Mouse (Mus musculus) cerebellum, adult 18-20 months (tissue): Measurements from ENCODE around the gene Ptprn2.

ENCODE experiments used
- DNase-seq, 2 experiments: peaks; one replicate each; pipeline ENCODE4 v3.0.0; 2021

The Ptprn2 gene

GRCm38 (mm10) chr12:117175072-117175681 is 689.7 kb downstream of the Ptprn2 start:
- DNase-seq: no peak

GRCm38 (mm10) chr12:117176259-117176823 is 690.8 kb downstream of the Ptprn2 start:
- no peak for DNase-seq

GRCm38 (mm10) chr12:117187167-117187566 is 701.6 kb downstream of the Ptprn2 start:
- DNase-seq: no peak

DNA sequence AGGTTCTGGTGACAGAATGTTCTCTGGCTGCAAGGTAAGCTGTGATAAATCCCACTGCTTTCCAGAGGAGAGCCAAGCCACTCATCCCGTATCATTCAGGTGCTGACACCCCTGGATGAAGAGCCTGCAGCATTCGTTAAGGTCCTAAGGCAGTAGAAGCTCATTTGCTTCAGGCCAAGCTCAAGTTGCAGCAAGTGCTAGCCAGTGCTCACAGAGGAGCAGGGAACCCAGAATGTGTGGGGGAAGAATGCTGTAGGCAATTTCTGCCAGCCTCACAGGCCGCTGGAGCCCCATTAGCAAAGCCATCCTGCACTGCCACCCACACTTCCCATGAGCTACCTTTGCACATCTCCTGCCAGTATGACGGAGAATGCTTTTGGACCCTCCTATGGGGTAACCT is 706.5 kb downstream of the Ptprn2 start:
- DNase-seq: no peak

- DNase-seq: no peak
Measured at GRCm38 (mm10) chr12:117196721-117197425, 711.4 kb downstream of the Ptprn2 start.

DNA sequence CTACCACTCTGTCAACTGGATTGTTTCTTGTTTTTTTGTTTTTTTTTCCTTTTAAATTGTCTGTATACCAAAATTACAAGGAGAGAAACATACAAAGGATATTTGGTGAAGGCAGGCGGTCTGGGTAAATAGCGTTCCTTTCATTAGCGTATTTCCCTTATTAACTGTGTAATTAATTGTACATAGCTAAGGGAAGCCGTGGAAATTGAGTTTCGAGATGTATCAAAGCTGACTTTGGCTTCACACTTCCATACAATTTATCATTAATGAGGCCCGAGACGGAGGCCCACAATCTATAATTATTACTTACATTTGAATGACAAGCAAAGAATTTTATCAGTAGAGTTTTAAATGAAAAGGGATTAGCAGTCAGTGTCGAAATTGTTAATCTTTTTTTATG is 712.6 kb downstream of the Ptprn2 start:
- no peak for DNase-seq

DNA sequence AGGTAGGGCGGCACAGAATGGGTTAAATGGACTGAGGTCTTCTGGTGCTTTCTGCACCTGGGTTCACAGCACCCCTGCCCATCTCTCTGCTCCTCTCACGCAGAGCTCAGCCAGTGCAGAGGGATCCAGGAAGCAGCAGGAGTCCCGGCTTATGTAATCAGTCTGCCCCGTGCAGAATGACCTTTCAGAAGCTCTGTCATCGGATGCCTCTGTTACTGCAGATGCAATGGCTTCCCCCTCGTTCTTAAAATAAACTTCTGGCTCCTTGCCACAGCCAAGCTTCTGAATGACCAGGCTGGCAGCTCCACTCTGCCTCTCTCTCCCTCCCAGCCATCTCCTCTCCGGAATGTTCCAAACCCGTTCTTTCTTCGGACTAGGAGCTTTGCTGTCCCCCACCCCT is 714.6 kb downstream of the Ptprn2 start:
- DNase-seq: peak; percentile 73 to 82

GRCm38 (mm10) chr12:117200590-117200989 is 715.1 kb downstream of the Ptprn2 start:
- peak in 1 of 2 experiments; percentile 19 for DNase-seq

GRCm38 (mm10) chr12:117203506-117203905 is 718.0 kb downstream of the Ptprn2 start:
- no peak for DNase-seq

DNA sequence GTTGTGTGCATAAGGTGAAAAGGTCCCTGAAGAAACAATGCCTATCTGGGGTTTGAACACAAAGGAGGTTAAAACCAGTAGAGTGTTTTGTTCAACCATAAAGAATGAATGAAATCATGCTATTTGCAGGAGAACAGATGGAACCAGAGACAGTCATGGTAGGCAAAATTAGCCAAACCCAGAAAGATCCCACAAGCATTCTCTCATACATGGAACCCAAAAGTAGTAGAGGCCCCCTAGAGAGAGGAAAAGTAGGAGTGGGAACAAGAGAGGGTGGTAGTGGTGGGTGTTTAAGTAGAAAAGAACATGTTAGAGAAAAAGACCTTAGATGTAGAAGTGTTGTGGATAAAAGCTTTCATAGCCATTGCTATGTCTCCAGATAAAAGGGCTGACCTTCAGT is 719.4 kb downstream of the Ptprn2 start:
- no peak for DNase-seq

DNA sequence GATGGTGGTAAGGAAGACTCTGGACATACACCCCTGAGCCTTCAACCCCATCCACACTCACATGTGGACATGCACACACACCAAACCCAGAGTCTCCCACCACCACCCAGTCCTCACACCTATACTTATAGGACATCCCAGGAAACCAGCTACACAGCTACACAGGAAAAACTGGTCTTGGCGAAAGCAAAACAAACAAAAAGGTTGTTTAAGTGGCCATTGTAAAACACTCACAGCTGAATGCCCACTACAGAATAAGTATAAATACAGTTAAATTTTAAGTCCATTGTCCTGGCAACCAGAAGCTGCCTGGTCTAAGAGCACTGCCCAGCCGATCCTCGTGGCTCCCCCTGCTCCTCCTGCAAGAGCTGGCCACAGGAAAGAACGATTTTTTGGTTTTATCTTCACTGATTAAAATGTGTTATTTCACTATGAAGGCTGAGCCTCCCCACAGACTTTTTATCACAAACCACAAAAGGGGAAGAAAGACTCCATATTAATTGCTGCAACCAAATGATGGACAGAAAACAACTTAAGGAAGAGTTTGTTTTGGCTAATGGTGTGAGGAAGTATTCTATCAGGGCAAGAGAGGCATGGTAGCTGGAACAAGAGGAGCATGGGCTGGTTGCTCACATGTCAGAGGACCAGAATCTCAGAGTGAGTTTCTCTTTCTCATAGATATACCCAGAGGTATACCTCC is 722.1 kb downstream of the Ptprn2 start:
- DNase-seq: no peak

GRCm38 (mm10) chr12:117210467-117210866 is 724.9 kb downstream of the Ptprn2 start:
- no peak for DNase-seq

- DNase-seq: no peak
Measured at GRCm38 (mm10) chr12:117213531-117213930, 728.0 kb downstream of the Ptprn2 start.

DNA sequence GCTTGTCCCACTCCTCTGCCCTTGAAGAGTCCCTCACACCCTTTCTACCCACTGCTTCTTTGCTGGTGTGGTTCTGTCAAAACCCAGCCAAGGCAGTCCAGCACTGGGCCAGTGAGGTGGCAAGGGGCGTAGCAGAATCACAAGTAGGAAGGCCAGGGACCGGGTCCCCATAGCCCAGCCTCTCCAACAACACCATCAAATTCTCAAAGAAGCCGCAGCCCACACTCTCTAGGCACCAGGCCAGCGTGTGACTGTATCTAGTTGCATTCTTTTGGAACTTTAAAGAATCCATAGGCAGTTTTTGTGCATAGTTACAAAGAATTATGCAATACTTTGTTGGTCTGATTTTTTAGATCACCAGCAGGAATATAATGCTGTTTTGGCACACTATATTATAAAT is 728.8 kb downstream of the Ptprn2 start:
- DNase-seq: no peak

DNA sequence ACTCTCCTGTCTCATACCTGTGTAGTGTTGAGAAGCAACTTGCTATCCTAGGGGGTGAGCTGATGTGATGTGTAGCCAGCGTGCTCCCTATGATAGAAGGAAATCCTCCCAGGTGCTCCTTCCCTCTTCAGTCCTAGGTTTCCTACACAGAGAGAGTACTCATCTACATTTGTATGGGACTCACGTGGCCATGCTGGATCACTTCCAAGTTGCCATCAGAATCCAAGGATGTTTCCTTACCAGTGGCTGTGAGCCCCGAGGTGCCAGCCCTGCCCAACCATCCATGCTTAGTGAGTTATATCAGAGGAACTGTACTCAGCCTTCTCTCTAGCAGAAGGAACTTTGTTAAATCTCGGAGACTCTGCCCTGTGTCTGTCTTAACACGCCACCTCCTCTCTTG is 729.4 kb downstream of the Ptprn2 start:
- no peak for DNase-seq

GRCm38 (mm10) chr12:117221909-117222308 is 736.4 kb downstream of the Ptprn2 start:
- no peak for DNase-seq

GRCm38 (mm10) chr12:117224036-117224435 is 738.5 kb downstream of the Ptprn2 start:
- no peak for DNase-seq

DNA sequence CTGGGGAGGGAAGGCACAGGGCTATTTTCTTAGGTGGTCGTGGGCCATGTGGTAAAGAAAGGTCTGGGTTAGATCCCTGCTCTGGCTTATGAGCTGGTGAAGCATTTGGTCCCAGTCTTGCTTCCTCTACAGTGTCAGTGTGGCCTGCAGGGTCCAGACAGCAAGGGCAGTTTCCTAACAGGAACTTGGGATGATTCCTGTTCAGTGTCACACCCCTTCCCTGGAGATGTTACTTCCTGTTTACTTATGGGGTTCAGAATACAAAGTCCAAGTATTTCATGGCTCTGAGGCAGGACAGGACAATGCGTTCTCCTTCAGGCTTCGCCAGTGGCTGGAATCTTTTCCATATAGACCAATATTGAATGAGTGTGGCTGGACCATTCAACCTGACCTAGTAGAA is 741.7 kb downstream of the Ptprn2 start:
- DNase-seq: no peak

- DNase-seq: no peak
Measured at GRCm38 (mm10) chr12:117229442-117229841, 743.9 kb downstream of the Ptprn2 start.

DNA sequence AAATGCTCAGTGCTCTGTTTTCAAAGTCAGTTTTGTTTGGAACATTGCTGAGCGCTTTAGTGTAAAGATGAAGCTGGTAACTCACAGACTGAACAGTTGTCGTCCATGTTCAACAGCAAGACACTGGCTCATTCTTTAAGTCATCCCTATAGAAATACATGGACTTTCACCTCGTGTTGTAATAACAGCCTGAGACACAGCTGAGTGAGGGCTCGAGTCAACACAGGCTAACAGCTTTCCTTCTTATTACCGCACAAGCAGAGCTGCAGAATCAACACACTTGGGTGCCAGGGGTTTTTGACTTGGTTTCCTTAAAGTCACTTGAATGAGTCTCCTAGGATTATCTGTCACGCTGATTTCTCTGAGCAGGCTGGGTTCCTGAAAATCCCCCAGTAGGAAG is 744.8 kb downstream of the Ptprn2 start:
- no peak for DNase-seq

GRCm38 (mm10) chr12:117231850-117232249 is 746.3 kb downstream of the Ptprn2 start:
- no peak for DNase-seq

DNA sequence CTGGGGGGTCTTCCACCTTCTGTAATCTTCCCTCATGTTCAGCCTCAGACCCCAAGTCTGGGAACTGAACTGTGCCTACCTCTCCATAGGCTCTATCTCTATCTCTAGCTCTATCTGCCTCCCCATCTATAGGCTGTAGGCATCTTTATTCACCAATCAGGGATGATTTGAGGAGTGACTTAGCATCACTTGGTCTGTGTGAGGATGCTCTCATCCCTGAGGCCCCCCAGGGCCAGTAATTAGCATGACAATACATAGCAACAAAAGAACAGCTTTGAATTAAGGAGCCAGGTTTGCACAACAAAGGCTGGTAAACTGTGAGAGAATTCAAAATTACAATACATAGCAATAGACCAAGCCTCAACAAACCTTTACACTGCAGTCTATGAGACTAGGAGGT is 749.6 kb downstream of the Ptprn2 start:
- no peak for DNase-seq

DNA sequence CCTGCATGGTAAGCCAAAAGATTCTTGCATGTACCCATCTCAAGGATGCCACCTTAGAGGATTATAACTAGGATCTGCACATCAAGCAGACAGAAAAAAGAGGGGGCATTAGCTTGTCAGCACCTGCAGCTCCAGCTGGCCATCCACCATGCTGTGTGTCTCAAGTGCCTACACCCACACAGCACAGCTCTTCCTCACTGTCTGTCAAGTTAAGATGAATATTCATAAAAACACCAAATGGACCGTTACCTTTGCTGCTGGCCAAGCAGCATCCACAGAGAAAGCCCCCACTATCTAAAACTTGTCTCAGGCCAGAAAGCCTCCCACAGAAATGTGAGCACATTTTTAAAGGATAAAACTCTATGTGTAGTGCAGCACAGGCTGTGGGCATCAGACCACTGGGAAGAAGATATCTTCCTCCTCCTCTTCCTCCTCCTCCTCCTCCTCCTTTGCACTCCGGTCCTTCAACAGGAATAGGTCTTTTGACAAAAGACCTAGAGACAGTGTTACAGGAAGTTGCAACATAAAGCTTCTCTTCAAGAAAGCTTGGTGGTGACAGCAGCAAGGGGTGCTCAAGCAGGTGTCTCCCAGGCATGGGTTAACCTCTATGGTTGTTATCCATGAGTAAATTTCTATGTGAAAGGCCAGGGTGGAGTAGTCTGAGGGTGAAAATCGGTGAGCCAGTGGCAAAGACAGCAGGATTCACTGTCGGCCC is 750.7 kb downstream of the Ptprn2 start:
- DNase-seq: no peak
